Mouse (Mus musculus): ENCODE data around the gene Ezr. TPM values are rescaled to one million over a fixed set of nuclear protein-coding genes. Genes with fewer than 3 reads are reported as not detected.

Ezr gene
- polyA plus RNA-seq, 1 experiment from 2014 or later, result 344 TPM

- DNase-seq (ENCODE audit: low read depth, low spot score) (no peak), ATAC-seq (peak; percentile 51)
- TF ChIP-seq CTCF (IDR thresholded peaks at IDR 0.05), result no peak
- in situ Hi-C loops (cut with MboI; ENCODE audit: low pct_unique_long_range_greater_than_20kb), result no loop called here
- CTCF ChIA-PET, result interaction anchor here (1.2 to 4.0 kb wide), 4 partner anchors 13 to 45 kb away, joined by 3 to 26 read pairs (median 6); no protein-coding TSS in a partner anchor
- POLR2A ChIA-PET, result interaction anchor here (1.4 to 3.5 kb wide), 3 partner anchors 8 to 30 kb away, joined by 6 to 19 read pairs (median 8); partner anchors contain the start of gene Ezr
- no peaks in the 10 kb centered on the region for H3K27me3 ChIP-seq
These were observed 29.6 kb upstream of the Ezr start for GRCm38 (mm10) chr17:6811931-6812850.

GRCm38 (mm10) chr17:6809331-6809730 lies 26.7 kb upstream of the Ezr start:
- in situ Hi-C loops (cut with MboI; ENCODE audit: low pct_unique_long_range_greater_than_20kb), result no loop called here
- ATAC-seq (no peak), DNase-seq (ENCODE audit: low read depth, low spot score) (no peak)
- no peak for TF ChIP-seq CTCF (IDR thresholded peaks at IDR 0.05)
- CTCF ChIA-PET, result interaction anchor here (1.5 kb wide), 1 partner anchor 30 kb away, joined by 3 read pairs; no protein-coding TSS in a partner anchor
- POLR2A ChIA-PET, result interaction anchor here (1.1 to 1.4 kb wide), 2 partner anchors 18 to 27 kb away, joined by 4 to 7 read pairs; partner anchors contain the start of gene Ezr
- no peaks in the 10 kb centered on the region for H3K27me3 ChIP-seq

GRCm38 (mm10) chr17:6808521-6809165 lies 26.1 kb upstream of the Ezr start:
- H3K27me3 ChIP-seq, result no peaks in the 10 kb centered on the region
- CTCF ChIA-PET, result interaction anchor here (1.5 kb wide), 1 partner anchor 30 kb away, joined by 3 read pairs; no protein-coding TSS in a partner anchor
- no peak for ATAC-seq
- POLR2A ChIA-PET, result interaction anchor here (1.1 to 1.4 kb wide), 2 partner anchors 19 to 26 kb away, joined by 4 to 7 read pairs; partner anchors contain the start of gene Ezr
- TF ChIP-seq CTCF (IDR thresholded peaks at IDR 0.05), result no peak
- no peak for DNase-seq (ENCODE audit: low read depth, low spot score)
- in situ Hi-C loops (cut with MboI; ENCODE audit: low pct_unique_long_range_greater_than_20kb), result no loop called here

- POLR2A ChIA-PET, result interaction anchor here (1.4 kb wide), 1 partner anchor 26 kb away, joined by 7 read pairs; the partner anchor contains the start of gene Ezr
- no peak for DNase-seq (ENCODE audit: low read depth, low spot score)
- ATAC-seq, result no peak
- H3K27me3 ChIP-seq, result no peaks in the 10 kb centered on the region
- in situ Hi-C loops (cut with MboI; ENCODE audit: low pct_unique_long_range_greater_than_20kb), result no loop called here
- TF ChIP-seq CTCF (IDR thresholded peaks at IDR 0.05), result no peak
- CTCF ChIA-PET, result no interaction called here
These were observed 25.4 kb upstream of the Ezr start for GRCm38 (mm10) chr17:6807827-6808520.

- in situ Hi-C loops (cut with MboI; ENCODE audit: low pct_unique_long_range_greater_than_20kb), result no loop called here
- no peak for DNase-seq (ENCODE audit: low read depth, low spot score)
- H3K27me3 ChIP-seq, result no peaks in the 10 kb centered on the region
- ATAC-seq, result no peak
- CTCF ChIA-PET, result interaction anchor here (0.7 kb wide), 1 partner anchor 20 kb away, joined by 3 read pairs; no protein-coding TSS in a partner anchor
- TF ChIP-seq CTCF (IDR thresholded peaks at IDR 0.05), result no peak
- POLR2A ChIA-PET, result no interaction called here
These were observed 22.4 kb upstream of the Ezr start for GRCm38 (mm10) chr17:6804853-6805543.

- POLR2A ChIA-PET, result interaction anchor here (1.5 kb wide), 1 partner anchor 9 kb away, joined by 6 read pairs; no protein-coding TSS in a partner anchor
- DNase-seq (ENCODE audit: low read depth, low spot score) (no peak), ATAC-seq (no peak)
- in situ Hi-C loops (cut with MboI; ENCODE audit: low pct_unique_long_range_greater_than_20kb), result no loop called here
- CTCF ChIA-PET, result interaction anchor here (0.7 to 1.3 kb wide), 3 partner anchors 19 to 31 kb away, joined by 3 read pairs; no protein-coding TSS in a partner anchor
- no peak for TF ChIP-seq CTCF (IDR thresholded peaks at IDR 0.05)
- H3K27me3 ChIP-seq, result no peaks in the 10 kb centered on the region
These were observed 21.5 kb upstream of the Ezr start for GRCm38 (mm10) chr17:6804111-6804510.

- ATAC-seq (peak; percentile 88), DNase-seq (ENCODE audit: low read depth, low spot score) (no peak)
- POLR2A ChIA-PET, result interaction anchor here (1.4 to 1.5 kb wide), 2 partner anchors 9 kb away, joined by 3 to 6 read pairs; no protein-coding TSS in a partner anchor
- CTCF ChIA-PET, result interaction anchor here (1.1 to 1.3 kb wide), 2 partner anchors 23 to 32 kb away, joined by 3 read pairs; no protein-coding TSS in a partner anchor
- no peak for TF ChIP-seq CTCF (IDR thresholded peaks at IDR 0.05)
- H3K27me3 ChIP-seq, result no peaks in the 10 kb centered on the region
- in situ Hi-C loops (cut with MboI; ENCODE audit: low pct_unique_long_range_greater_than_20kb), result no loop called here
These were observed 21.0 kb upstream of the Ezr start for GRCm38 (mm10) chr17:6803614-6804013.

GRCm38 (mm10) chr17:6798392-6799061 lies 15.9 kb upstream of the Ezr start:
- ChIA-PET POLR2A (interaction anchor here (1.5 kb wide), 1 partner anchor 13 kb away, joined by 5 read pairs; no protein-coding TSS in a partner anchor), CTCF (interaction anchor here (0.9 to 1.4 kb wide), 2 partner anchors 8 to 15 kb away, joined by 3 read pairs; no protein-coding TSS in a partner anchor)
- in situ Hi-C loops (cut with MboI; ENCODE audit: low pct_unique_long_range_greater_than_20kb), result no loop called here
- H3K27me3 ChIP-seq, result no peaks in the 10 kb centered on the region
- ATAC-seq (no peak), DNase-seq (ENCODE audit: low read depth, low spot score) (no peak)
- no peak for TF ChIP-seq CTCF (IDR thresholded peaks at IDR 0.05)

- ATAC-seq (no peak), DNase-seq (ENCODE audit: low read depth, low spot score) (no peak)
- in situ Hi-C loops (cut with MboI; ENCODE audit: low pct_unique_long_range_greater_than_20kb), result no loop called here
- CTCF ChIA-PET, result interaction anchor here (1.1 to 1.4 kb wide), 2 partner anchors 14 to 19 kb away, joined by 3 to 4 read pairs; no protein-coding TSS in a partner anchor
- POLR2A ChIA-PET, result interaction anchor here (1.5 kb wide), 1 partner anchor 14 kb away, joined by 5 read pairs; no protein-coding TSS in a partner anchor
- no peak for TF ChIP-seq CTCF (IDR thresholded peaks at IDR 0.05)
- no peaks in the 10 kb centered on the region for H3K27me3 ChIP-seq
These were observed 14.9 kb upstream of the Ezr start for GRCm38 (mm10) chr17:6797471-6797870.
